Mouse (Mus musculus) activated CD4-positive, CD25-positive, alpha-beta regulatory T cell (primary cell): ENCODE measurements around the gene Rfpl4b. TPM values are rescaled to one million over a fixed set of nuclear protein-coding genes. Genes with fewer than 3 reads are reported as not detected.

Source experiments
- polyA plus RNA-seq, 2 experiments: library from polyadenylated mRNA; unstranded; fragments of 100-300 nt; shearing (Covaris generic); gene quantifications; one replicate each; pipeline ENCODE4 v1.2.1; 2017

The Rfpl4b gene
- polyA plus RNA-seq, result under 1 TPM in 1 of 2 experiments, not detected in 1; 0.16 TPM

DNA sequence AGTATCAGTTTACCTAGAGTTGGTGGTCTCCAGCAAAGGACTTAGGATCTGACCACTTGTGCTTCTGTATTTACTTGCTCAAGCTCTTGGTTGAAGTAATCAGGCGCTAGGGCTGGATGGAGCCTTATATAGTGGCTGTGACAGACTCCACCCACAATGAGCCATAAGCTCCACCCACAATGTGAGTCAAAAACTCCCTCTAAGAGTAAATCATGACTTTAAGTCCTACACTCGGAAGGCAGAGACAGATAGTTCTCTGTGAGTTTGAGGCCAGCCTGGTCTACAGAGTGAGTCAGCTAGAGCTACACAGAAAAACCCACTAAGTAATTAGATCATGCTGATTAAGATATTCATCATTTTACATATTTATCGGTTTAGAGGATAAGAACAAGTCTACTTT, at the start of gene Rfpl4b:
Rfpl4b (minus strand) TSS at position 101 of the 400 bp plus-strand sequence.

Other genes with a start within 250 kb of the Rfpl4b start
- gene Lama4, start 143.7 kb upstream of the Rfpl4b start, polyA plus RNA-seq, result under 1 TPM in 1 of 2 experiments, not detected in 1; 0.74 TPM